Mouse (Mus musculus) midbrain, embryonic 12.5 days (tissue): ENCODE results near the gene Zfp275. TPM values are rescaled to one million over a fixed set of nuclear protein-coding genes. Genes with fewer than 3 reads are reported as not detected.
A peak's percentile ranks its signal among the peaks of the same experiment; 100 is the strongest.
"Not testable (repeated sequence)": the region's sequence is repeated elsewhere in the genome, so short reads cannot be mapped to it uniquely, and the experiment has no call there.

ENCODE experiments used
- ATAC-seq: fragments of 200-750 bp; cut with Nextera tagmentation; 2 replicates; pipeline ENCODE4 v1.8.0; 2017; ENCODE audit warnings: low read depth, moderate TSS enrichment, moderate library complexity; ENCODE audit not compliant: low FRiP score
- H3K27ac ChIP-seq: fragments of 300-500 bp; sonication (generic); replicated peaks from 2 replicates; pipeline ENCODE4 v1.5.1; 2016; ENCODE audit warnings: mild to moderate bottlenecking
- H3K27me3 ChIP-seq: fragments of 300-500 bp; sonication (generic); 2 replicates; pipeline ENCODE4 v1.6.1; 2016; ENCODE audit warnings: mild to moderate bottlenecking
- H3K36me3 ChIP-seq: fragments of 300-500 bp; sonication (generic); 2 replicates; pipeline ENCODE4 v1.6.1; 2016
- H3K4me1 ChIP-seq: fragments of 300-500 bp; sonication (generic); 2 replicates; pipeline ENCODE4 v1.6.1; 2016
- H3K4me2 ChIP-seq: fragments of 300-500 bp; sonication (generic); replicated peaks from 2 replicates; pipeline ENCODE4 v1.6.1; 2016; ENCODE audit warnings: mild to moderate bottlenecking, moderate library complexity
- H3K4me3 ChIP-seq: fragments of 300-500 bp; sonication (generic); 2 replicates; pipeline ENCODE4 v1.5.1; 2016; ENCODE audit warnings: mild to moderate bottlenecking
- H3K9ac ChIP-seq: fragments of 300-500 bp; sonication (generic); replicated peaks from 2 replicates; pipeline ENCODE4 v1.6.1; 2016; ENCODE audit warnings: mild to moderate bottlenecking, moderate library complexity
- H3K9me3 ChIP-seq: fragments of 300-500 bp; sonication (generic); 2 replicates; pipeline ENCODE4 v1.6.1; 2016; ENCODE audit warnings: mild to moderate bottlenecking
- WGBS: fragments of 180-500 bp; shearing (Covaris S2); methylation state at CpG from one replicate; pipeline ENCODE4 v1.1.7; 2016; 5-methylcytosine and 5-hydroxymethylcytosine counted together
- polyA plus RNA-seq: library from polyadenylated mRNA; unstranded; fragments of >200 nt; fragmentation: Nextera tagmentation; extraction: Ambion mirVana; gene quantifications from 2 replicates; pipeline ENCODE4 v1.2.1, GENCODE M21; 2016

Zfp275 gene
- polyA plus RNA-seq = 18.6 and 19.1 TPM in 2 replicates

- Histone ChIP-seq H3K36me3 (no peaks in the 10 kb centered on the region), H3K9ac (peak within 1 kb of the TSS; percentile 72), H3K4me1 (0 out of 2 replicates have a peak, but pooled peaks cover 5% of the 10 kb centered on the region), H3K4me3 (peak within 1 kb of the TSS; percentile 55), H3K27ac (peak within 1 kb of the TSS; percentile 43), H3K9me3 (no peaks in the 10 kb centered on the region), H3K27me3 (no peaks in the 10 kb centered on the region; the same call in 1 of the 2 replicates), H3K4me2 (peak within 1 kb of the TSS; percentile 61)
- peak; percentile 93 for ATAC-seq
- WGBS = 17% methylated on average over 37 of the region's 37 CpGs
These were observed at the start of gene Zfp275 for GRCm38 (mm10) chrX:73342483-73342895. Gene Zfp275 (plus strand): TSS chrX:73342621.

- H3K27me3 ChIP-seq, H3K4me3 ChIP-seq, H3K27ac ChIP-seq, H3K4me1 ChIP-seq, ATAC-seq, H3K36me3 ChIP-seq, H3K9me3 ChIP-seq, H3K4me2 ChIP-seq, H3K9ac ChIP-seq: not testable (repeated sequence)
- WGBS = 94% methylated on average over 15 of the region's 17 CpGs
These were observed 49.5 kb upstream of the Zfp275 start, which contains the start of the genes Xlr5a and Xlr5c for GRCm38 (mm10) chrX:73292876-73293275. Gene Xlr5a (minus strand): TSS chrX:73292976. Gene Xlr5c (minus strand): TSS chrX:73292976.

GRCm38 (mm10) chrX:73295745-73296144 is 46.7 kb upstream of the Zfp275 start:
- not testable (repeated sequence) for H3K27me3 ChIP-seq, H3K9ac ChIP-seq, ATAC-seq, H3K4me3 ChIP-seq, H3K9me3 ChIP-seq, H3K36me3 ChIP-seq, H3K27ac ChIP-seq, H3K4me2 ChIP-seq, H3K4me1 ChIP-seq
- 81% methylated on average over 9 of the region's 10 CpGs for WGBS

GRCm38 (mm10) chrX:73312522-73312921 is 29.9 kb upstream of the Zfp275 start:
- Histone ChIP-seq H3K4me2 (no peak overlapping the region), H3K9me3 (no peaks in the 10 kb centered on the region), H3K27me3 (no peaks in the 10 kb centered on the region), H3K9ac (no peak overlapping the region), H3K27ac (no peak overlapping the region), H3K36me3 (no peaks in the 10 kb centered on the region), H3K4me1 (no peaks in the 10 kb centered on the region), H3K4me3 (no peak overlapping the region)
- WGBS = 53% methylated on average over 3 of the region's 3 CpGs
- no peak for ATAC-seq

GRCm38 (mm10) chrX:73321029-73321428 is 21.4 kb upstream of the Zfp275 start:
- Histone ChIP-seq H3K4me2 (no peak overlapping the region), H3K4me1 (no peaks in the 10 kb centered on the region), H3K36me3 (no peaks in the 10 kb centered on the region), H3K4me3 (no peak overlapping the region), H3K27ac (no peak overlapping the region), H3K9me3 (no peaks in the 10 kb centered on the region), H3K27me3 (no peaks in the 10 kb centered on the region), H3K9ac (no peak overlapping the region)
- no peak for ATAC-seq
- 93% methylated on average over 3 of the region's 3 CpGs for WGBS

GRCm38 (mm10) chrX:73327215-73327614 is 15.2 kb upstream of the Zfp275 start:
- H3K4me1 ChIP-seq = no peaks in the 10 kb centered on the region
- H3K27ac ChIP-seq = no peak overlapping the region
- WGBS = 75% methylated on average over 2 of the region's 2 CpGs
- H3K9ac ChIP-seq = no peak overlapping the region
- H3K36me3 ChIP-seq = no peaks in the 10 kb centered on the region
- H3K4me2 ChIP-seq = no peak overlapping the region
- H3K9me3 ChIP-seq = no peaks in the 10 kb centered on the region
- ATAC-seq = no peak
- H3K4me3 ChIP-seq = no peak overlapping the region
- H3K27me3 ChIP-seq = no peaks in the 10 kb centered on the region

- Histone ChIP-seq H3K36me3 (no peaks in the 10 kb centered on the region), H3K4me1 (no peaks in the 10 kb centered on the region)
- ATAC-seq = no peak
These were observed 8.9 kb upstream of the Zfp275 start for GRCm38 (mm10) chrX:73333548-73333947.

GRCm38 (mm10) chrX:73336740-73337139 is 5.7 kb upstream of the Zfp275 start, which contains the start of gene Gm45015:
Gene Gm45015 (minus strand): TSS chrX:73336840.
- WGBS = 87% methylated on average over 4 of the region's 4 CpGs
- no peaks in the 10 kb centered on the region for H3K9me3 ChIP-seq

More at GRCm38 (mm10) chrX:73333548-73333947, 8.9 kb upstream of the Zfp275 start:
- Histone ChIP-seq H3K27me3 (peaks cover 10% of the 10 kb centered on the region), H3K9ac (no peak overlapping the region), H3K27ac (no peak overlapping the region), H3K4me3 (no peak overlapping the region), H3K4me2 (no peak overlapping the region), H3K9me3 (no peaks in the 10 kb centered on the region)

GRCm38 (mm10) chrX:73341473-73341872 is 948 bp upstream of the Zfp275 start:
- 69% methylated on average over 1 of the region's 1 CpGs for WGBS
- no peak for ATAC-seq
- H3K4me2 ChIP-seq = no peak overlapping the region

More at GRCm38 (mm10) chrX:73336740-73337139, 5.7 kb upstream of the Zfp275 start, which contains the start of gene Gm45015:
- H3K27ac ChIP-seq = no peak within 1 kb of the TSS
- H3K9ac ChIP-seq = no peak within 1 kb of the TSS
- H3K4me3 ChIP-seq = no peak within 1 kb of the TSS
- no peaks in the 10 kb centered on the region for H3K36me3 ChIP-seq
- no peak for ATAC-seq
- no peaks in the 10 kb centered on the region for H3K4me1 ChIP-seq
- peaks cover 10% of the 10 kb centered on the region for H3K27me3 ChIP-seq
- H3K4me2 ChIP-seq = no peak within 1 kb of the TSS

GRCm38 (mm10) chrX:73342068-73342467 is 353 bp upstream of the Zfp275 start:
- Histone ChIP-seq H3K9ac (peak overlapping the region; percentile 72), H3K4me3 (peak overlapping the region; percentile 55), H3K4me1 (0 out of 2 replicates have a peak, but pooled peaks cover 5% of the 10 kb centered on the region), H3K27me3 (no peaks in the 10 kb centered on the region; the same call in 1 of the 2 replicates), H3K27ac (peak overlapping the region; percentile 43; the same call in 1 of the 2 replicates), H3K4me2 (peak overlapping the region; percentile 61), H3K9me3 (no peaks in the 10 kb centered on the region), H3K36me3 (no peaks in the 10 kb centered on the region)
- WGBS = 35% methylated on average over 3 of the region's 3 CpGs
- peak; percentile 50; the same call in 1 of the 2 replicates for ATAC-seq

More at GRCm38 (mm10) chrX:73341473-73341872, 948 bp upstream of the Zfp275 start:
- H3K9me3 ChIP-seq = no peaks in the 10 kb centered on the region
- no peaks in the 10 kb centered on the region for H3K36me3 ChIP-seq
- H3K4me1 ChIP-seq = 0 out of 2 replicates have a peak, but pooled peaks cover 5% of the 10 kb centered on the region
- peaks cover 2% of the 10 kb centered on the region; the same call in 1 of the 2 replicates for H3K27me3 ChIP-seq
- no peak overlapping the region for H3K4me3 ChIP-seq
- H3K27ac ChIP-seq = no peak overlapping the region
- no peak overlapping the region for H3K9ac ChIP-seq

- ATAC-seq = peak; percentile 64
- H3K4me2 ChIP-seq = peak overlapping the region; percentile 61
- H3K9ac ChIP-seq = peak overlapping the region; percentile 72
- H3K27me3 ChIP-seq = no peaks in the 10 kb centered on the region; the same call in 1 of the 2 replicates
- peak overlapping the region; percentile 55 for H3K4me3 ChIP-seq
- WGBS = 30% methylated on average over 15 of the region's 15 CpGs
- no peaks in the 10 kb centered on the region for H3K9me3 ChIP-seq
- H3K27ac ChIP-seq = peak overlapping the region; percentile 43; the same call in 1 of the 2 replicates
- H3K4me1 ChIP-seq = 0 out of 2 replicates have a peak, but pooled peaks cover 5% of the 10 kb centered on the region
- no peaks in the 10 kb centered on the region for H3K36me3 ChIP-seq
These were observed 717 bp downstream of the Zfp275 start for GRCm38 (mm10) chrX:73342941-73343735.

GRCm38 (mm10) chrX:73343802-73344201 is 1.4 kb downstream of the Zfp275 start:
- H3K36me3 ChIP-seq = no peaks in the 10 kb centered on the region
- H3K9me3 ChIP-seq = no peaks in the 10 kb centered on the region
- no peak overlapping the region for H3K27ac ChIP-seq
- 0 out of 2 replicates have a peak, but pooled peaks cover 5% of the 10 kb centered on the region for H3K4me1 ChIP-seq
- no peak overlapping the region for H3K4me3 ChIP-seq
- H3K9ac ChIP-seq = no peak overlapping the region
- H3K27me3 ChIP-seq = no peaks in the 10 kb centered on the region; the same call in 1 of the 2 replicates
- no peak for ATAC-seq
- WGBS = 81% methylated on average over 1 of the region's 1 CpGs
- H3K4me2 ChIP-seq = peak overlapping the region; percentile 61
